Mouse (Mus musculus) liver, postnatal 0 days (tissue): ENCODE measurements around the gene Dusp19.

ENCODE experiments used
- CTCF ChIP-seq: sonication (generic); IDR thresholded peaks from 2 replicates; pipeline ENCODE4 v1.5.1; 2016; ENCODE audit warnings: antibody characterized with exemption, low read depth
- EP300 ChIP-seq: IDR thresholded peaks from 2 replicates; pipeline ENCODE4 v1.6.1; 2016; ENCODE audit warnings: antibody characterized with exemption, low read depth, mild to moderate bottlenecking

DNA sequence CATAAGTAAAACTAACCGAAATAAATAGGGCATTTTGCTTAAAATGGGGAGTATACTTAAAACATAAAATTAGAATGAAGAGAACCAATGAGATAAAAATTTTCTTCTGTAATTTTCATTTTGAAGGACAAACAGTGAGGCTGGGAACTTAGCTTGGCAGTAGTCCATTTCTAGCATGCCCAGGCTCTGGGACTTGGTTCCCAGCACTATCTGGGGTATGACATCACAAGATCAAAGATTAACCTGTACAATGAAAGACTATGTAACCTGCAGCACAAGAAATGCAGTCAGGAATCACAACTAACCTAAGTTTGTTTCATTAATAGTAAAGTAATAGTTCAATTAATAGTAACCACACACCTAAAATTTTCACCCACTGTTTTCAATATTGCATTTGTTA, 39.6 kb upstream of the Dusp19 start:
- TF ChIP-seq CTCF: no peak
- no peak for TF ChIP-seq EP300
